Mouse (Mus musculus): ENCODE results near the gene Ddc.

GRCm38 (mm10) chr11:11923900-11924299 is 26.0 kb upstream of the Ddc start:
- TF ChIP-seq CTCF (IDR thresholded peaks at IDR 0.05; ENCODE audit: low read depth) = no peak
- TF ChIP-seq EP300 (IDR thresholded peaks at IDR 0.05; ENCODE audit: low read depth) = no peak
